Comparison of ENCODE assay signal across 18 mouse cellular contexts in genomic region chr11:114809371-114809770, GRCm38 (mm10). TPM values are rescaled to one million over a fixed set of nuclear protein-coding genes. Genes with fewer than 3 reads are reported as not detected.
DNase-seq lines count a peak whose midpoint lies in the region; ATAC-seq and TF ChIP-seq lines count a peak whose summit lies in the region.
"Had no signal": no experiment of that assay in that cellular context is flagged by ENCODE, and none has a peak within 500 bp of the region (broad histone marks: within the 10 kb centered on the region; RNA-seq: fewer than 3 reads in every experiment).

No protein-coding gene starts in this region.

- no peak for DNase-seq in lung, postnatal 0 days (ENCODE audit: low spot score)
- DNase-seq in lung, postnatal 10 days: no peak
- DNase-seq in brain, embryonic 14.5 days (ENCODE audit: low read depth): no peak
- peak; percentile 43 for DNase-seq in splenic B cell, adult 2 months (ENCODE audit: low read depth, low spot score)
- no peak for DNase-seq in frontal cortex, postnatal 25 days (ENCODE audit: low spot score in 2 of 2)
- DNase-seq: adrenal gland, adult 2 months; cerebellum, adult 8-10 months; kidney, adult 11 months; kidney, postnatal 36 days; layer of hippocampus, postnatal 36 days; retina, postnatal 1 day; thymus, postnatal 25 days had no signal

- H3K27ac ChIP-seq in intestine, postnatal 0 days (ENCODE audit: low read depth, low read length): no peak overlapping the region
- no peak overlapping the region for H3K27ac ChIP-seq in intestine, embryonic 15.5 days
- no peak overlapping the region for H3K27ac ChIP-seq in lung, postnatal 0 days (ENCODE audit: low read length)
- H3K27ac ChIP-seq: heart, embryonic 13.5 days; lung, embryonic 15.5 days had no signal

- no peak overlapping the region for H3K9ac ChIP-seq in intestine, postnatal 0 days (ENCODE audit: low read depth, low read length)
- no peak overlapping the region for H3K9ac ChIP-seq in intestine, embryonic 15.5 days
- no peak overlapping the region for H3K9ac ChIP-seq in lung, postnatal 0 days (replicated peaks; ENCODE audit: low read depth)
- H3K9ac ChIP-seq: heart, embryonic 13.5 days; lung, embryonic 15.5 days had no signal

- no peak for TF ChIP-seq POLR2A in brain, embryonic 14.5 days (IDR thresholded peaks at IDR 0.05; ENCODE audit: borderline replicate concordance, extremely low read depth, insufficient read depth, insufficient read length, poor library complexity, severe bottlenecking)

- no peak overlapping the region for H3K4me3 ChIP-seq in intestine, postnatal 0 days (ENCODE audit: low read depth, low read length)
- no peak overlapping the region for H3K4me3 ChIP-seq in intestine, embryonic 15.5 days (replicated peaks)
- no peak overlapping the region for H3K4me3 ChIP-seq in lung, postnatal 0 days (ENCODE audit: low read depth, low read length)
- H3K4me3 ChIP-seq: erythroblast, embryonic 14.5 days; heart, embryonic 13.5 days; lung, embryonic 15.5 days had no signal

- WGBS in intestine, postnatal 0 days: 72% methylated on average over 1 of the region's 1 CpGs
- WGBS in intestine, embryonic 15.5 days: 73% methylated on average over 1 of the region's 1 CpGs
- 77% methylated on average over 1 of the region's 1 CpGs for WGBS in lung, postnatal 0 days

- H3K4me2 ChIP-seq in intestine, postnatal 0 days (replicated peaks; ENCODE audit: low read depth): no peak overlapping the region
- no peak overlapping the region for H3K4me2 ChIP-seq in intestine, embryonic 15.5 days (replicated peaks)
- H3K4me2 ChIP-seq in lung, postnatal 0 days (replicated peaks; ENCODE audit: low read depth, low read length): no peak overlapping the region
- H3K4me2 ChIP-seq: heart, embryonic 13.5 days; lung, embryonic 15.5 days had no signal

- ATAC-seq in intestine, postnatal 0 days: no peak
- no peak for ATAC-seq in intestine, embryonic 15.5 days
- ATAC-seq in lung, postnatal 0 days: no peak

- TF ChIP-seq EP300 in lung, postnatal 0 days (IDR thresholded peaks at IDR 0.05): no peak

- H3K36me3 ChIP-seq in intestine, postnatal 0 days (ENCODE audit: control insufficient read depth, insufficient read depth): no peaks in the 10 kb centered on the region
- no peaks in the 10 kb centered on the region for H3K36me3 ChIP-seq in intestine, embryonic 15.5 days
- H3K36me3 ChIP-seq in lung, postnatal 0 days (ENCODE audit: insufficient read depth, low read length): no peaks in the 10 kb centered on the region
- H3K36me3 ChIP-seq in splenic B cell, adult 2 months (ENCODE audit: control insufficient read depth, insufficient read depth, low read length, poor library complexity, severe bottlenecking): no peaks in the 10 kb centered on the region
- H3K36me3 ChIP-seq: heart, embryonic 13.5 days; lung, embryonic 15.5 days had no signal

- no peaks in the 10 kb centered on the region for H3K9me3 ChIP-seq in intestine, postnatal 0 days (ENCODE audit: control insufficient read depth)
- no peaks in the 10 kb centered on the region for H3K9me3 ChIP-seq in intestine, embryonic 15.5 days
- H3K9me3 ChIP-seq in lung, postnatal 0 days (ENCODE audit: low read length): no peaks in the 10 kb centered on the region
- H3K9me3 ChIP-seq: heart, embryonic 13.5 days; lung, embryonic 15.5 days had no signal

- H3K27me3 ChIP-seq in intestine, postnatal 0 days (replicated peaks; ENCODE audit: control insufficient read depth, insufficient read depth, low read length): no peaks in the 10 kb centered on the region
- no peaks in the 10 kb centered on the region for H3K27me3 ChIP-seq in intestine, embryonic 15.5 days (replicated peaks)
- H3K27me3 ChIP-seq in lung, postnatal 0 days (replicated peaks; ENCODE audit: insufficient read depth, low read length): no peaks in the 10 kb centered on the region
- no peaks in the 10 kb centered on the region for H3K27me3 ChIP-seq in splenic B cell, adult 2 months (ENCODE audit: control insufficient read depth, insufficient read depth, low read length, poor library complexity, severe bottlenecking)
- H3K27me3 ChIP-seq: lung, embryonic 15.5 days had no signal

- no peaks in the 10 kb centered on the region for H3K4me1 ChIP-seq in intestine, postnatal 0 days (replicated peaks; ENCODE audit: control insufficient read depth, insufficient read depth, low read length)
- 0 out of 2 replicates have a peak, but pooled peaks cover 5% of the 10 kb centered on the region for H3K4me1 ChIP-seq in intestine, embryonic 15.5 days (replicated peaks)
- no peaks in the 10 kb centered on the region for H3K4me1 ChIP-seq in lung, postnatal 0 days (ENCODE audit: insufficient read depth, low read depth, low read length)

- peak; percentile 46 for TF ChIP-seq CTCF in intestine, postnatal 0 days (IDR thresholded peaks at IDR 0.05; ENCODE audit: low read depth)
- peak; percentile 38 for TF ChIP-seq CTCF in lung, postnatal 0 days (IDR thresholded peaks at IDR 0.05)
- peak; percentile 22; the same call in 1 of the 2 replicates for TF ChIP-seq CTCF in brain, embryonic 14.5 days (IDR thresholded peaks at IDR 0.05; ENCODE audit: borderline replicate concordance, extremely low read depth, insufficient read depth, insufficient read length)

RNA-seq across cellular contexts. Expression of gene Gpr142, which starts 10.6 kb away (rescaled TPM):
- polyA plus RNA-seq in intestine, postnatal 0 days (2015; fragmentation: Nextera tagmentation; extraction: Ambion mirVana): not detected in 2 replicates
- polyA plus RNA-seq in intestine, embryonic 15.5 days (2015; fragmentation: Nextera tagmentation; extraction: Ambion mirVana): 0.21 and 0.51 TPM in 2 replicates
- polyA plus RNA-seq in lung, postnatal 0 days (2015; fragmentation: Nextera tagmentation; extraction: Ambion mirVana): not detected in 2 replicates
- polyA plus RNA-seq in brain, embryonic 14.5 days (2012; rRNA removed): 0.07 and 0.08 TPM in 2 replicates
- polyA plus RNA-seq: adrenal gland, adult 2 months; cortical plate, adult 2 months; erythroblast, embryonic 14.5 days; heart, embryonic 13.5 days; lung, embryonic 15.5 days had no signal

RNA-seq across cellular contexts. Expression of gene Btbd17, which starts 13.6 kb away (rescaled TPM):
- polyA plus RNA-seq in intestine, postnatal 0 days (2015; fragmentation: Nextera tagmentation; extraction: Ambion mirVana): 0.14 and 0.20 TPM in 2 replicates
- 1.4 and 1.5 TPM in 2 replicates for polyA plus RNA-seq in intestine, embryonic 15.5 days (2015; fragmentation: Nextera tagmentation; extraction: Ambion mirVana)
- 0.15 and 0.20 TPM in 2 replicates for polyA plus RNA-seq in lung, postnatal 0 days (2015; fragmentation: Nextera tagmentation; extraction: Ambion mirVana)
- 36.2 and 50.6 TPM in 2 replicates for polyA plus RNA-seq in brain, embryonic 14.5 days (2012; rRNA removed)
- polyA plus RNA-seq: erythroblast, embryonic 14.5 days; heart, embryonic 13.5 days had no signal

RNA-seq across cellular contexts. Expression of gene Gprc5c, which starts 41.6 kb away (rescaled TPM):
- 2.3 and 2.8 TPM in 2 replicates for polyA plus RNA-seq in intestine, postnatal 0 days (2015; fragmentation: Nextera tagmentation; extraction: Ambion mirVana)
- 15.5 and 16.0 TPM in 2 replicates for polyA plus RNA-seq in intestine, embryonic 15.5 days (2015; fragmentation: Nextera tagmentation; extraction: Ambion mirVana)
- 10.4 and 11.1 TPM in 2 replicates for polyA plus RNA-seq in lung, postnatal 0 days (2015; fragmentation: Nextera tagmentation; extraction: Ambion mirVana)
- 4.1 and 7.4 TPM in 2 replicates for polyA plus RNA-seq in brain, embryonic 14.5 days (2012; rRNA removed)

RNA-seq across cellular contexts. Expression of gene Kif19a, which starts 44.2 kb away (rescaled TPM):
- polyA plus RNA-seq in intestine, postnatal 0 days (2015; fragmentation: Nextera tagmentation; extraction: Ambion mirVana): 0.21 and 0.67 TPM in 2 replicates
- 0.33 and 0.45 TPM in 2 replicates for polyA plus RNA-seq in intestine, embryonic 15.5 days (2015; fragmentation: Nextera tagmentation; extraction: Ambion mirVana)
- polyA plus RNA-seq in lung, postnatal 0 days (2015; fragmentation: Nextera tagmentation; extraction: Ambion mirVana): 0.54 and 0.74 TPM in 2 replicates
- polyA plus RNA-seq in brain, embryonic 14.5 days (2012; rRNA removed): 0.76 and 0.97 TPM in 2 replicates
- polyA plus RNA-seq: erythroblast, embryonic 14.5 days had no signal

Comparison
In these comparisons a context has a peak if more than half of its experiments do, and no peak if none do; other contexts are left out.
1. RNA of gene Btbd17, which starts 13.6 kb away (polyA plus RNA-seq): 36.2 to 50.6 TPM in brain, embryonic 14.5 days; 1.4 to 1.5 TPM in intestine, embryonic 15.5 days, 0.15 to 0.20 TPM in lung, postnatal 0 days and 0.14 to 0.20 TPM in intestine, postnatal 0 days; every median in the first group is over 10 times any median in the second.
2. Peak in every context shown above with its lines, with median percentiles within 50 percentile points of each other: CTCF ChIP-seq.